Mouse (Mus musculus) layer of hippocampus, adult 2 months (tissue): ENCODE measurements around the gene Nprl3. TPM values are rescaled to one million over a fixed set of nuclear protein-coding genes. Genes with fewer than 3 reads are reported as not detected.
"Not testable (repeated sequence)": the region's sequence is repeated elsewhere in the genome, so short reads cannot be mapped to it uniquely, and the experiment has no call there.

Experiments
- DNase-seq, 2 experiments: peaks; one replicate each; pipeline ENCODE4 v3.0.0; 2022; ENCODE audit warnings: low spot score in 2 of 2
- H3K27ac ChIP-seq: fragments of 200-600 bp; 2 replicates; pipeline ENCODE4 v1.8.1; 2022
- H3K4me3 ChIP-seq: fragments of 200-600 bp; 2 replicates; pipeline ENCODE4 v1.8.1; 2022; ENCODE audit warnings: mild to moderate bottlenecking
- CTCF ChIP-seq: fragments of 200-600 bp; conservative IDR thresholded peaks from 2 replicates; pipeline ENCODE4 v1.8.1; 2022; ENCODE audit warnings: antibody characterized with exemption, mild to moderate bottlenecking, moderate library complexity
- long read RNA-seq, 2 experiments: library from polyadenylated mRNA; stranded (forward); transcript quantifications; one replicate each; pipeline ENCODE4 v2.0.0; 2021; ENCODE audit warnings: borderline mapping rate in 2 of 2
- total RNA-seq, 2 experiments: library from RNA; stranded (reverse); gene quantifications; 2 replicates each; pipeline ENCODE4 v1.2.3; 2021

The Nprl3 gene
- 10 to 100 TPM; 62.0 to 64.1 TPM for total RNA-seq
- long read RNA-seq, experiment 1, transcript Nprl3-201 (13 exons, 2,865 nt) = major isoform, 26 of 44 reads
- long read RNA-seq, experiment 1, partial matches to known transcripts = 4 of 44 reads
- long read RNA-seq, experiment 1, other reads (novel, unspliced or antisense) = 8 of 44 reads
- long read RNA-seq, experiment 2, transcript Nprl3-201 (13 exons, 2,865 nt) = major isoform, 34 of 64 reads
- long read RNA-seq, experiment 2, transcript Nprl3-213 (12 exons, 3,417 nt) = minor isoform, 7 of 64 reads
- long read RNA-seq, experiment 2, partial matches to known transcripts = 5 of 64 reads
- long read RNA-seq, experiment 2, other reads (novel, unspliced or antisense) = 16 of 64 reads

DNA sequence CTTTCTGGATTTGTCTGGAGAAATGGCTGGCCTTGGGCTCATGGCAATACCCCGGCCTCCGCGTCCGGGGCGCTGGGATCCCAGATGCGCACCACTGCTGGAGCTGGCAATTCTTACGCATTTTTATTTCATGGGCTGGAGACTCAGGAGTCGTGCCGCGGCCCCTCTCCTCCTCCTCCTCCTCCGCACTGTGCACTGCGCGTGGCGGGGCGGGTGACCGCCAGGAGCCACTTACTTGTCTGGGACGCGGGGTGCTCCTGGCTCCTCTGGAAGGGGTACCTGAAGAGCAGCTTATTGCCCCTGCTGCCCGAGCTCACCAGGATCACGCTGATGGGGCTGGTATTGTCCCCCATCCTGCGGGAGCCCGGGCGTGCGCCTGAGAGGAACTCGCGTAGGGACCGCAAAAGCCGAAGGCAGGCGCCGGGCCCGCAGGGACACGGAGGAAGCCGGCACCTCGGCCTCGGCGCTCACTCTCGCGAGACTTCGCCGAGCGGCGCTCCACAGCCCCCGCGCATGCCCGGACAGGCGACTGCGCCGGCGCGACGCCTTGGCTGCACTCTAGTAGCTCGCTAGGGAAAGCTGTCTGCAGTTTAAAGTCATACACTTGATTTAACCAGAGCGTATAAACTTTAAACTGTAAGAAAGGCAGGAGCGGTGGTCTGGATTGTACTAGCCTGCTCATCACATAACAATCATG is at the start of gene Nprl3:
TSS of gene Nprl3 (minus strand) at position 520 of the 697 bp plus-strand sequence.
- DNase-seq = peak; percentile 95 to 96
- H3K27ac ChIP-seq = peak within 1 kb of the TSS; percentile 98
- peak within 1 kb of the TSS; percentile 71 for H3K4me3 ChIP-seq
- peak; percentile 33 for TF ChIP-seq CTCF

- DNase-seq = no peak
- Histone ChIP-seq H3K27ac (no peak overlapping the region), H3K4me3 (no peak overlapping the region)
- TF ChIP-seq CTCF = no peak
Measured at GRCm38 (mm10) chr11:32316009-32316408, 48.5 kb upstream of the Nprl3 start.

DNA sequence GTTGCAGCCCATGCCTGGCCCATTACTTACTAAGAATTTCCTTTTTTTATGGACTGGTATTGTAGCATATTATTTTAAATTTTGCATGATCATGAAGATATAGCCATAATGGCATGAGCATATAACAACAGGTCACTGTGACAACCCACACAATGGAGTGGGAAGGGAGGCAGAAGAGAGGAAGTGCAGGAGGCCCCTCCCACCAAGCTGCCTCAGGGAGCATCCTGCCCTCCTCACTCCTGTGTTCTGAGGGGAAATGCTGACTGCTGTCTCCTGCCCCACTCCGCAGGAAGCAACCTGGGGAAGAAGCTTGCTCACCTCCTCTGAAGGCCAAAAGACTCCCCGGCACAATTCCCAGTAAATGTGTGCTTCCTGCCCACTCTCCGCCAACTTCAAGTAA is 42.4 kb upstream of the Nprl3 start:
- Histone ChIP-seq H3K27ac (no peak overlapping the region), H3K4me3 (no peak overlapping the region)
- DNase-seq = no peak
- TF ChIP-seq CTCF = no peak

GRCm38 (mm10) chr11:32309446-32309845 is 41.9 kb upstream of the Nprl3 start:
- no peak overlapping the region for H3K27ac ChIP-seq
- no peak for TF ChIP-seq CTCF
- no peak for DNase-seq
- no peak overlapping the region for H3K4me3 ChIP-seq

GRCm38 (mm10) chr11:32307006-32307405 is 39.5 kb upstream of the Nprl3 start:
- DNase-seq = no peak
- Histone ChIP-seq H3K27ac (no peak overlapping the region), H3K4me3 (no peak overlapping the region)
- no peak for TF ChIP-seq CTCF

DNA sequence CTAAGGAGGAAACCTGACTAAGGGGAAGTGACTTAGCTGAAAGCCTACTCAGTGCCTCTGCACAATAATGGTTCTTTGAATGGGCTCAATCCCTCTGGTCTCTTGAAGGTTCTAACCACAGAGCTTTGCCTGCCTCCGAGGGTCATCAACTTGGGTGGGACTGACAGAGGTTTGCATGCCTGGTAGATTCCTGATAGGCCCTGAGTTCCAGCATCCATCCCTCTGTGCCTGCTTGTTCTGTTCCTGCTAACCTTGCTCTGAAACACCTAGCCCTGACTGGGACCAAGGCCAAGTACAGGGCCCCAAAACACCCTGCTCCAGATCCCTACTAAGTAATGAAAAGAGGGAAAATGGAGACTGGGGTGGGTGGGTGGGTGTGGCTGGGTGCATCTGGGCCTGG is 35.9 kb upstream of the Nprl3 start:
- TF ChIP-seq CTCF = no peak
- no peak for DNase-seq
- Histone ChIP-seq H3K4me3 (no peak overlapping the region), H3K27ac (peak overlapping the region; percentile 57; the same call in 1 of the 2 replicates)

- TF ChIP-seq CTCF = no peak
- Histone ChIP-seq H3K27ac (peak overlapping the region; percentile 57; the same call in 1 of the 2 replicates), H3K4me3 (no peak overlapping the region)
- peak; percentile 21 to 45 for DNase-seq
Measured at GRCm38 (mm10) chr11:32302824-32303419, 35.4 kb upstream of the Nprl3 start.

GRCm38 (mm10) chr11:32301506-32301905 is 34.0 kb upstream of the Nprl3 start:
- Histone ChIP-seq H3K4me3 (no peak overlapping the region), H3K27ac (no peak overlapping the region)
- TF ChIP-seq CTCF = no peak
- no peak for DNase-seq

- no peak for TF ChIP-seq CTCF
- DNase-seq = no peak
- H3K4me3 ChIP-seq = peak overlapping the region; percentile 18; the same call in 1 of the 2 replicates
- H3K27ac ChIP-seq = no peak overlapping the region
Measured at GRCm38 (mm10) chr11:32300279-32301267, 33.1 kb upstream of the Nprl3 start.

DNA sequence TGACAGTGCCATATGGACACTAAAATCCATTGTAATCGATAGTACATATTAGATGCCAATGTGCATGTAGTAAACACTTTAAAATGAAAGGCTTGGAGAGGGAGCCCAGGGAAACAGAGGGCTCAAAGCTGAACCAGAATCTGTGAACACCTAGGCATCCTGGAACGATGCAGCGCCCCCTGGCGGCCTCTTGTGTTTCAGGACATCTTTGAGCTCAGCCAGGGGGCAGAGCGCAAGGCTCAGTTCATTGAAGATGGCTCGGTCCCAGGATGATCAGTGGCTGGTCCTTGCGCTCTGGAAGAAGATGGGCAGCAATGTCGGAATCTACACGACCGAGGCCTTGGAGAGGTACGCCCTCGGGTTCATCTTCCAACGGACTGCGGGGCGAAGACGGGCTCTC is 32.4 kb upstream of the Nprl3 start, which contains the start of gene Hbq1a:
TSS of gene Hbq1a (plus strand) at position 205 of the 400 bp plus-strand sequence.
- peak; percentile 86 for TF ChIP-seq CTCF
- not testable (repeated sequence) for H3K27ac ChIP-seq
- peak within 1 kb of the TSS; percentile 18; the same call in 1 of the 2 replicates for H3K4me3 ChIP-seq
- DNase-seq = peak; percentile 53 to 71

GRCm38 (mm10) chr11:32298532-32298918 is 31.0 kb upstream of the Nprl3 start:
- TF ChIP-seq CTCF = no peak
- DNase-seq = no peak

More at GRCm38 (mm10) chr11:32298532-32298918, 31.0 kb upstream of the Nprl3 start:
- H3K4me3 ChIP-seq = no peak overlapping the region
- H3K27ac ChIP-seq = no peak overlapping the region
